Mouse (Mus musculus) frontal cortex, adult (tissue): ENCODE results near the gene Pms1.

Source experiments
- ATAC-seq: cut with Nextera tagmentation; 2 replicates; pipeline ENCODE4 v1.9.2; 2017; ENCODE audit warnings: mild to moderate bottlenecking, moderate library complexity, mixed read lengths; ENCODE audit not compliant: low TSS enrichment

Pms1 gene

DNA sequence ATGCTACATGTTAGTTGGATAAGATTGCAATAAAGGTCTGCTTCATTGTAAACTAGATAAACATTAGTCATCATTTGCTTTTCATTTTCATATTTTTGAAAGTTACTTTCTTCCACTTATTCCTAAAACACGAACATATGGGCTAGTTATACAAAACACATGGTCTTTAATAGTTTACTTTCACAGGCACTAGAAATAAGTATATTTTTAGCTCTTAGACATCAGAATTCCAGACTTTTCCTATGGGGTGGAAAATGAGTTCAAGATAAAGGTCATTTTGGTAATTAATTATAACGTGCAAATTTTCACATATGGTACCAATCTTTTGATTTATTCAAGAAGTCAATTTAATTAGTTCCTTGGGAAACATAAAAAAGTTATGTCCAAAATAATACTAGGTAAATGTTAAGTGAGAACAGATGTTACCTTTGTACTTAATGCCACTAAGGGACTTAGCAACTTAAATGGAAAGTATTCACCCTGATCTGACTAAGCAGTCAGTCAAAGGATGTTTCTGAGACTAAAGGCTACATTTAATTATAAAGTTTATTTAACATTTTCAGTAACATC lies 95.1 kb downstream of the Pms1 start:
- no peak for ATAC-seq

DNA sequence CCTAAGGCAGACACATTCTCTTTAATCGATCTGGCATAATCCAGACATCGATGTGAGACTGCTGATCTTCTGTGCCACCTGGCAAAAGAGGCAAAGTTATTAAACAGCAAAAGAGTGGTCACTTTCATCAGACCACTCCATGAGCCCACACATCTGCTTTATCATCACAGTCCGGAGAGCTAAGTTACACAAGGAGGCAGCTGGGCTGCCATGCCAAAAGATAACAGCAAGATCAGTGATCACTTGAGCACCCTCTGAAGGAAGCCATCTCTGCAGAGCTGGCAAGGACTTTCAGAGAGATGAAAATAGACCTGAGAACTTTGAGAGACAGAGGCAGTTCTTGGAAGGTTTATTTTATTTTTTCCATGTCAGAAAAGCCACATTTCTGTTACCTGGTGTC lies 102.3 kb downstream of the Pms1 start:
- no peak for ATAC-seq

- no peak for ATAC-seq
Observed at GRCm38 (mm10) chr1:53191234-53191633, 105.6 kb downstream of the Pms1 start.

- no peak for ATAC-seq
Observed at GRCm38 (mm10) chr1:53189620-53190019, 107.2 kb downstream of the Pms1 start.

DNA sequence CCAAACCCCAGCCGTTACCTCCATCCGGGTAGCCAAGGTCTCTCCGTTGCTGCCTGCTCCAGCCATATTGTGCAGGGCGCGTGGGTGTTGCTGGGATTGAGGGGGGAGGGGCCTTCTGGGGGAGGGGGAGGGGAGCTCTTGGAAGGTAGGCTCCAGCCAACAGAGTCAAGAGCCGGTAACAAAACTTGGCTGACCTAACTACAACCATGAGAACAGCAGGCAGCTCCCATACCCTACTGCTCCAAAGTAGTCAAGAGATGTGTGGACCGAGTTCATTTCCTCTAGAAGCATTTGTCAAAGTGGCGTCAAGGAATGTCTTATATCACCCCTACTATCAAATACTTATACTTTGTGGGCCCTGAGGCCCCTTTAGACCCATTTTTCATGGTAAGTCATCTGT lies 109.3 kb downstream of the Pms1 start, which contains the start of gene 1700019A02Rik:
TSS of gene 1700019A02Rik (minus strand) at position 101 of the 400 bp plus-strand sequence.
- ATAC-seq = no peak

GRCm38 (mm10) chr1:53186301-53186700 lies 110.5 kb downstream of the Pms1 start:
- no peak for ATAC-seq

DNA sequence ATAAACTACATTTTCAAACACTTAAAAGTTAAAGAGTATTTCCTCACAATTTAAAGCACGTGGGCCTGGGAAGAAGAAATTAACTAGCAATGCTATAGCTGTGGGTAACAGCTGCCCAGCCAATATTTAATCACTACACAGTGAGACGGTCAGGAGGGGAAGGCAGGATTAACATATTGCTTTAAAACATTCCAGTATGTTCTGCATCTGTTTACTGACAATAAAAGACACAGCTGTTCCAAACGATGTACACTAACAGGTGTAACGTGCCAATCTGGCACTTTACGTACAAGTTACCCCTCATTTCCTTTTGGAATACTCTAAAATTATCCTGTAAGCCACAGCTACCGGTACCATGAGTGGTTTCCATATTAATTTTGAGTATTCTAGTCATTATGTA lies 139.1 kb downstream of the Pms1 start:
- ATAC-seq = no peak
